Mouse (Mus musculus) C2C12 (cell line): ENCODE results near the gene Ccnd1.
"Not testable (repeated sequence)": the region's sequence is repeated elsewhere in the genome, so short reads cannot be mapped to it uniquely, and the experiment has no call there.

Source experiments
- CTCF ChIP-seq: IDR thresholded peaks from one replicate; pipeline ENCODE4 v1.5.1; 2011; ENCODE audit not compliant: control insufficient read depth, insufficient read depth, insufficient read length
- MAX ChIP-seq: IDR thresholded peaks from one replicate; pipeline ENCODE4 v1.6.1; 2011; ENCODE audit warnings: mild to moderate bottlenecking, control low read depth
- MYOD1 ChIP-seq: IDR thresholded peaks from one replicate; pipeline ENCODE4 v1.6.1; 2011; ENCODE audit warnings: low read depth; ENCODE audit not compliant: control insufficient read depth, insufficient read length
- USF1 ChIP-seq: IDR thresholded peaks from one replicate; pipeline ENCODE4 v1.6.1; 2011; ENCODE audit warnings: low read depth, mild to moderate bottlenecking, control low read depth, moderate library complexity

- not testable (repeated sequence) for TF ChIP-seq CTCF, MAX, MYOD1, USF1
Observed at GRCm38 (mm10) chr7:144890661-144891060, 49.1 kb downstream of the Ccnd1 start.
